ENCODE assay signal across 8 mouse cellular contexts in genomic region chr16:35541661-35542420, GRCm38 (mm10). TPM values are rescaled to one million over a fixed set of nuclear protein-coding genes. Genes with fewer than 3 reads are reported as not detected.
DNase-seq lines count a peak whose midpoint lies in the region.

No protein-coding gene starts in this region.

- peak; percentile 21 to 37 for DNase-seq in adrenal gland, adult 18-20 months (ENCODE audit: low spot score in 2 of 2)
- DNase-seq in adrenal gland, adult 8-10 months = no peak
- DNase-seq in ovary, postnatal 36 days (ENCODE audit: low spot score) = peak; percentile 39
- DNase-seq in ovary, adult 18-20 months (ENCODE audit: low spot score) = no peak
- DNase-seq in forelimb bud, embryonic 11.5 days (ENCODE audit: low read depth, low spot score) = peak; percentile 49
- DNase-seq in kidney, postnatal 4 days = peak; percentile 53 to 72
- DNase-seq in neural tube, embryonic 10.5 days (ENCODE audit: extremely low spot score, low spot score) = peak; percentile 72
- DNase-seq in spleen, postnatal 10 days (ENCODE audit: low spot score in 2 of 2) = no peak

RNA-seq across cellular contexts. Expression of gene Sema5b, which starts 0.9 kb away (rescaled TPM):
- 1 to 10 TPM in 1 of 2 experiments, under 1 TPM in 1; 0.43 to 9.0 TPM for total RNA-seq in adrenal gland, adult 18-20 months (2021)
- total RNA-seq in adrenal gland, adult 8-10 months (2022) = 10 to 100 TPM in 2 of 4 experiments, 1 to 10 TPM in 2; 1.1 to 33.5 (median 15.4) TPM

RNA-seq across cellular contexts. Expression of gene Pdia5, which starts 51.2 kb away (rescaled TPM):
- 10 to 100 TPM; 14.7 to 16.5 TPM for total RNA-seq in adrenal gland, adult 18-20 months (2021)
- total RNA-seq in adrenal gland, adult 8-10 months (2022) = 10 to 100 TPM; 16.0 to 27.1 (median 22.4) TPM

Comparison
In these comparisons a context has a peak if more than half of its experiments do, and no peak if none do; other contexts are left out.
1. DNase-seq: peak in adrenal gland, adult 18-20 months (2 of 2), ovary, postnatal 36 days (single experiment), forelimb bud, embryonic 11.5 days (single experiment), kidney, postnatal 4 days (2 of 2) and neural tube, embryonic 10.5 days (single experiment); none in adrenal gland, adult 8-10 months (single experiment), ovary, adult 18-20 months (single experiment) and spleen, postnatal 10 days (0 of 2).